Mouse (Mus musculus): ENCODE results near the gene Caap1. TPM values are rescaled to one million over a fixed set of nuclear protein-coding genes. Genes with fewer than 3 reads are reported as not detected.

Caap1 gene
- polyA plus RNA-seq, 1 experiment from 2014 or later = 36.8 TPM

DNA sequence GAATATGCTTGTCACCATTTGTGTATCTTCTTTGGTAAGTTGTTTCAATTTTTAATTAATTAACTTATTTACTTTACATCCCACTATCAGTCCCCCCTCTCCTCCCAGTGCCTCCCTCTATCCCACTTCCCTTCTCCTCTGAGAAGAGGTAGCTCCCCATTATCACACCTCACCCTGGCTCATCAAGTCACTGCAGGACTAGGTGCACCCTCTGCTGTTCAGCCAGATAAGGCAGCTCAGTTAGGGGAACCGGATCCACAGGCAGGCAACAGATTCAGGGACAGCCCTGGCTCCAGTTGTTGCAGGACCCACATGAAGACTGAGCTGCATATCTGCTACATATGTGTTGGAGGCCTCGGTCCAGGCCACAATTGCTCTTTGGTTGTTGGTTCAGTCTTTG is 97.2 kb downstream of the Caap1 start:
- WGBS = 92% methylated on average over 2 of the region's 2 CpGs
- Histone ChIP-seq H3K9ac (no peak overlapping the region), H3K4me2 (replicated peaks) (no peak overlapping the region), H3K9me3 (no peaks in the 10 kb centered on the region), H3K27me3 (replicated peaks) (no peaks in the 10 kb centered on the region), H3K4me3 (no peak overlapping the region), H3K36me3 (peaks cover 14% of the 10 kb centered on the region), H3K4me1 (no peaks in the 10 kb centered on the region), H3K27ac (no peak overlapping the region)
- ATAC-seq (ENCODE audit: low FRiP score, low read depth) = no peak

GRCm38 (mm10) chr4:94454857-94455256 is 101.7 kb downstream of the Caap1 start:
- Histone ChIP-seq H3K4me1 (no peaks in the 10 kb centered on the region), H3K27ac (no peak overlapping the region), H3K4me2 (replicated peaks) (no peak overlapping the region), H3K4me3 (no peak overlapping the region), H3K9me3 (no peaks in the 10 kb centered on the region), H3K9ac (no peak overlapping the region), H3K27me3 (replicated peaks) (no peaks in the 10 kb centered on the region), H3K36me3 (peaks cover 5% of the 10 kb centered on the region)
- 85% methylated on average over 1 of the region's 1 CpGs for WGBS
- no peak for ATAC-seq (ENCODE audit: low FRiP score, low read depth)

Other genes with a start within 250 kb of the Caap1 start
- not detected in 2 replicates for gene Gm10306, start 250 bp downstream of the Caap1 start, polyA plus RNA-seq (2016; fragmentation: Nextera tagmentation; extraction: Ambion mirVana)
- 92.9 and 97.1 TPM in 2 replicates for gene Plaa, start 46.4 kb upstream of the Caap1 start, polyA plus RNA-seq (2016; fragmentation: Nextera tagmentation; extraction: Ambion mirVana)
- 44.2 and 47.8 TPM in 2 replicates for gene Ift74, start 57.7 kb upstream of the Caap1 start, polyA plus RNA-seq (2016; fragmentation: Nextera tagmentation; extraction: Ambion mirVana)
- 0.82 and 1.1 TPM in 2 replicates for gene Lrrc19, start 93.3 kb upstream of the Caap1 start, polyA plus RNA-seq (2016; fragmentation: Nextera tagmentation; extraction: Ambion mirVana)
- 9.4 and 9.9 TPM in 2 replicates for gene Tek, start 182.5 kb upstream of the Caap1 start, polyA plus RNA-seq (2016; fragmentation: Nextera tagmentation; extraction: Ambion mirVana)

Data from neural tube, embryonic 12.5 days (tissue).